Mouse (Mus musculus) neural tube, embryonic 13.5 days (tissue): ENCODE data around the gene Aoc1. TPM values are rescaled to one million over a fixed set of nuclear protein-coding genes. Genes with fewer than 3 reads are reported as not detected.

ENCODE experiments used
- ATAC-seq: fragments of 200-750 bp; cut with Nextera tagmentation; 2 replicates; pipeline ENCODE4 v1.8.0; 2017; ENCODE audit warnings: low read depth, mild to moderate bottlenecking, moderate TSS enrichment, moderate library complexity
- H3K27ac ChIP-seq: fragments of 300-500 bp; sonication (generic); replicated peaks from 2 replicates; pipeline ENCODE4 v1.5.1; 2015; ENCODE audit warnings: moderate library complexity, mild to moderate bottlenecking, inconsistent platforms
- H3K27me3 ChIP-seq: fragments of 300-500 bp; sonication (generic); 2 replicates; pipeline ENCODE4 v1.6.1; 2015; ENCODE audit warnings: mild to moderate bottlenecking, inconsistent platforms
- H3K36me3 ChIP-seq: fragments of 300-500 bp; sonication (generic); 2 replicates; pipeline ENCODE4 v1.6.1; 2015; ENCODE audit warnings: mild to moderate bottlenecking, inconsistent platforms
- H3K4me1 ChIP-seq: fragments of 300-500 bp; sonication (generic); replicated peaks from 2 replicates; pipeline ENCODE4 v1.6.1; 2015; ENCODE audit warnings: inconsistent platforms
- H3K4me2 ChIP-seq: fragments of 300-500 bp; sonication (generic); 2 replicates; pipeline ENCODE4 v1.6.1; 2015; ENCODE audit warnings: inconsistent platforms, mild to moderate bottlenecking, moderate library complexity
- H3K4me3 ChIP-seq: fragments of 300-500 bp; sonication (generic); 2 replicates; pipeline ENCODE4 v1.5.1; 2015; ENCODE audit warnings: mild to moderate bottlenecking, inconsistent platforms
- H3K9ac ChIP-seq: fragments of 300-500 bp; sonication (generic); 2 replicates; pipeline ENCODE4 v1.6.1; 2015; ENCODE audit warnings: moderate library complexity, mild to moderate bottlenecking, inconsistent platforms
- H3K9me3 ChIP-seq: fragments of 300-500 bp; sonication (generic); 2 replicates; pipeline ENCODE4 v1.6.1; 2016; ENCODE audit warnings: inconsistent platforms
- WGBS: fragments of 180-500 bp; shearing (Covaris S2); methylation state at CpG from one replicate; pipeline ENCODE4 v1.1.7; 2015; 5-methylcytosine and 5-hydroxymethylcytosine counted together
- polyA plus RNA-seq: library from polyadenylated mRNA; unstranded; fragments of >200 nt; fragmentation: Nextera tagmentation; extraction: Ambion mirVana; gene quantifications from 2 replicates; pipeline ENCODE4 v1.2.1, GENCODE M21; 2015

Gene Aoc1
- polyA plus RNA-seq, 1 experiment from 2014 or later, result not detected

- peak; percentile 41; the same call in 1 of the 2 replicates for ATAC-seq
- Histone ChIP-seq H3K27me3 (no peaks in the 10 kb centered on the region), H3K9me3 (no peaks in the 10 kb centered on the region), H3K9ac (peak within 1 kb of the TSS; percentile 65), H3K4me1 (peaks cover 42% of the 10 kb centered on the region), H3K4me2 (peak within 1 kb of the TSS; percentile 56), H3K4me3 (peak within 1 kb of the TSS; percentile 38), H3K36me3 (peaks cover 2% of the 10 kb centered on the region; the same call in 1 of the 2 replicates), H3K27ac (peak within 1 kb of the TSS; percentile 77)
- WGBS, result 35% methylated on average over 7 of the region's 7 CpGs
These were observed 32.2 kb upstream of the Aoc1 start, which contains the start of gene Tmem176a for GRCm38 (mm10) chr6:48840371-48840969. Tmem176a (plus strand) TSS chr6:48840919.

- peak within 1 kb of the TSS; percentile 65 for H3K9ac ChIP-seq
- WGBS, result 17% methylated on average over 6 of the region's 6 CpGs
- H3K9me3 ChIP-seq, result no peaks in the 10 kb centered on the region
- H3K27me3 ChIP-seq, result no peaks in the 10 kb centered on the region
- peaks cover 42% of the 10 kb centered on the region for H3K4me1 ChIP-seq
- no peaks in the 10 kb centered on the region for H3K36me3 ChIP-seq
- peak within 1 kb of the TSS; percentile 38 for H3K4me3 ChIP-seq
- peak within 1 kb of the TSS; percentile 56 for H3K4me2 ChIP-seq
- peak within 1 kb of the TSS; percentile 77 for H3K27ac ChIP-seq
- peak; percentile 93 for ATAC-seq
These were observed 31.6 kb upstream of the Aoc1 start, which contains the start of gene Tmem176b for GRCm38 (mm10) chr6:48840973-48841625. Tmem176b (minus strand) TSS chr6:48841496.

DNA sequence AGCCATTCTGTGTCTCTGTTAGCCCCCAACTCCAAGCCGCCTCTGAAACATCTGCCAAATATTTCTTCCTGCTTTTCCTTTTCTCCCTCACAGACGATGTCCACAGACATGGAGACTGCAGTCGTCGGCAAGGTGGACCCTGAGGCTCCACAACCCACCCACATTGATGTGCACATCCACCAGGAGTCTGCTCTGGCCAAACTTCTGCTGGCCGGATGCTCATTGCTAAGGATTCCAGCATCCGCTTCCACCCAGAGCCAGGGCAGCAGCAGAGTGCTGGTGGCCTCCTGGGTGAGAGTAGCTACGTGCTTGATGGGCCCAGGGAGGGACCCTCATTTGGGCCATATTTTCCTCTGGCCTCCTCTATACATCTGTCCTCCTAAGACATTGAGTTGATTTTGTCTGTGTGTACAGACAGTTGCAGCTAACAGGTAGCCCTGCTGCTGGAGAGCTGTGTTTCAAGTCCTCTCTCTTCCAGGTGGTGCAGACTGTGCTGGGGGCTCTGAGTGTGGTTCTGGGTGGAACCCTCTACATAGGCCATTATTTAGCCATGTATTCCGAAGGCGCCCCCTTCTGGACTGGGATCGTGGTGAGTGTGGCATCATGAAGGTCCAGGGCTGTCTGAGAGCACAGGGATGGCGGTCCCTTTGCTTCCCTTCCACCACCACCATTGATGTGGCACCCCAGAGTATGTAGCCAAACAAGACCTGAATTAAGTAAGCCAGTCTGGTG is 30.4 kb upstream of the Aoc1 start:
- Histone ChIP-seq H3K36me3 (no peaks in the 10 kb centered on the region), H3K9ac (0 out of 2 replicates have a peak overlapping the region, but pooled peaks have one; percentile 65), H3K27me3 (no peaks in the 10 kb centered on the region), H3K4me1 (peaks cover 42% of the 10 kb centered on the region), H3K4me2 (peak overlapping the region; percentile 56), H3K27ac (no peak overlapping the region), H3K4me3 (no peak overlapping the region), H3K9me3 (no peaks in the 10 kb centered on the region)
- 79% methylated on average over 11 of the region's 11 CpGs for WGBS
- ATAC-seq, result no peak

DNA sequence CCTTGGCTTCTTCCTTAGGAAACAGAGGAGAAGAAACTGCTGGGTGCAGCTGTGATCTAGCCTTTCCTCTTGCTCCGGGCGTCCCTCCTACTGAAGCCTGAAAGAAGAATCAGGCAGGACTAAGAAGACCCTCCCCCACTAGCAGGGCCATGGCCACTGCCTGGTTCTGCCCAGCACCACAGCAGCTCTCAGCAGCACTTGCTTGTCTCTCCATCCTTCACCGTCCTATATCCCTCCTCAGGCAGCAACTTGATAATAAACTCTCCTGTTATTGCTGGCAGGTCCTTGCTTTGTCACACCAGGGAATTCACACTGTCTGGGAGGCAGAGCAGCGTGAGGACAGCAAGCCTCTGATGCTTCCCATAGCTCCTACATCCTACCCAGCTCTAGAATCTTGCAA is 27.6 kb upstream of the Aoc1 start:
- no peak overlapping the region for H3K4me3 ChIP-seq
- H3K9ac ChIP-seq, result no peak overlapping the region
- no peak overlapping the region for H3K4me2 ChIP-seq
- 71% methylated on average over 4 of the region's 4 CpGs for WGBS
- H3K4me1 ChIP-seq, result peaks cover 22% of the 10 kb centered on the region
- no peak for ATAC-seq
- no peaks in the 10 kb centered on the region for H3K27me3 ChIP-seq
- H3K9me3 ChIP-seq, result no peaks in the 10 kb centered on the region
- H3K36me3 ChIP-seq, result no peaks in the 10 kb centered on the region
- no peak overlapping the region for H3K27ac ChIP-seq

- Histone ChIP-seq H3K27me3 (0 out of 2 replicates have a peak, but pooled peaks cover 2% of the 10 kb centered on the region), H3K9ac (peak overlapping the region; percentile 44), H3K36me3 (no peaks in the 10 kb centered on the region), H3K9me3 (no peaks in the 10 kb centered on the region), H3K4me3 (peak overlapping the region; percentile 33), H3K4me2 (peak overlapping the region; percentile 55), H3K4me1 (peaks cover 10% of the 10 kb centered on the region), H3K27ac (peak overlapping the region; percentile 38; the same call in 1 of the 2 replicates)
- ATAC-seq, result peak; percentile 19; the same call in 1 of the 2 replicates
- under 1% methylated on average over 29 of the region's 29 CpGs for WGBS
These were observed 20.7 kb upstream of the Aoc1 start for GRCm38 (mm10) chr6:48851820-48852491.

DNA sequence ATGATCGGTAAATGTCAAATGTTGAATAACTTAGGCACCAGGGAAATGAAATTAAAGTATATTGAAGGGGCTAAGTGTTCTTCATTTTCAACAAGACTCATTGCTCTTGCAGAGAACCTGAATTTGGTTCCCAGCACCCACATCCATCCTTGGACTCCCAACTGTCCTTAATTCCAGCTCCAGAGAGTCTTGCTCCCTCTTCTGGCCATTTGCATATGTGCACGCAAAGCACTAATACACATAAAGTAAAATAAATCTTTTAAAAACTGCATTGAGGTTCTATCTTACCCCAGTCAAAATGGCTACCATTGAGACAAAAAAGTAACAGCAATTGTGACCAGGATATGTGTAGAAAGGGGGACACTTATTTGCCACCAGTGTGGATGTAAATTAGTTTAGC is 18.5 kb upstream of the Aoc1 start:
- no peaks in the 10 kb centered on the region for H3K9me3 ChIP-seq
- WGBS, result 97% methylated on average over 2 of the region's 2 CpGs
- no peak overlapping the region for H3K4me3 ChIP-seq
- no peaks in the 10 kb centered on the region for H3K36me3 ChIP-seq
- H3K4me1 ChIP-seq, result peaks cover 10% of the 10 kb centered on the region
- ATAC-seq, result no peak
- no peak overlapping the region for H3K27ac ChIP-seq
- peaks cover 9% of the 10 kb centered on the region; the same call in 1 of the 2 replicates for H3K27me3 ChIP-seq
- H3K9ac ChIP-seq, result no peak overlapping the region
- no peak overlapping the region for H3K4me2 ChIP-seq

- Histone ChIP-seq H3K4me3 (no peak overlapping the region), H3K9me3 (no peaks in the 10 kb centered on the region), H3K36me3 (no peaks in the 10 kb centered on the region), H3K27me3 (peaks cover 18% of the 10 kb centered on the region), H3K9ac (no peak overlapping the region), H3K4me1 (peaks cover 6% of the 10 kb centered on the region; the same call in 1 of the 2 replicates), H3K27ac (no peak overlapping the region), H3K4me2 (no peak overlapping the region)
- WGBS, result 50% methylated on average over 8 of the region's 8 CpGs
- no peak for ATAC-seq
These were observed 14.9 kb upstream of the Aoc1 start for GRCm38 (mm10) chr6:48857613-48858302.

DNA sequence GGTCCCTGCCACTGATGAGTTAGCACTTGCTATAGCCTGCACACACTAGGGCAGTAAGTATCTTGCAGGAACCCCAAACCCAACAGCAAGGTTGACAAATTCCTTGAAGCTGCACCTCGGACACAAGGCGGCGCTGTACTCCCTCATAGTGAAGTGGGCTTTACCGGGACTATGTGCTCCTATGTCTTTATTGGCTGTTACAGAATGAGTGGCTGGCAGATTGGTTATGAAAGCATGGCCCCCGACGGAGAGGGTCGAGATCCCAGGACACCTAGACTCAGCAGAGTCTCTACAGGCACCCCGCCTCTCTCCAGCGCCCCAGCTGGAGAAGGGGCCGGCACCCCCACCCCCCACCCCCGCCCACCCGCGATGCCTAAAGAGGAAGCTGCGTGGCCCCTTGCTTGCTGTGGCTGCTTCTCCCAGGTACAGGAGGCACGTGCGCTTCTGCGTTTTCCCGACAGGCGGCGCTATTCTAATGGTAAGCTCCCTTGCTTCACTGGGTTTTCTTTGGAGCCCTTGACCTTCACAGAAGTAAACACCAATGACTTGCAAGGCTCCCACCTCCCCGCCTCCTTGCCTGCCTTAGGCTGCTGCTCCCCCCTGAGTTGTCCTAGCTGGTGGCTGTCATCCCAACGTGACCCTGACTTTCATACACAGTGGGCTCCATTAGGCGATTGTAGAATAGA is 12.4 kb upstream of the Aoc1 start:
- Histone ChIP-seq H3K27ac (no peak overlapping the region), H3K4me2 (peak overlapping the region; percentile 43), H3K27me3 (peaks cover 39% of the 10 kb centered on the region), H3K4me3 (peak overlapping the region; percentile 6; the same call in 1 of the 2 replicates), H3K9me3 (no peaks in the 10 kb centered on the region), H3K4me1 (peaks cover 6% of the 10 kb centered on the region; the same call in 1 of the 2 replicates), H3K36me3 (no peaks in the 10 kb centered on the region), H3K9ac (no peak overlapping the region)
- WGBS, result 16% methylated on average over 23 of the region's 23 CpGs
- ATAC-seq, result no peak

GRCm38 (mm10) chr6:48860851-48861250 is 11.8 kb upstream of the Aoc1 start:
- Histone ChIP-seq H3K27me3 (peaks cover 41% of the 10 kb centered on the region), H3K4me2 (no peak overlapping the region), H3K4me1 (peaks cover 6% of the 10 kb centered on the region; the same call in 1 of the 2 replicates), H3K9me3 (no peaks in the 10 kb centered on the region), H3K4me3 (no peak overlapping the region), H3K27ac (no peak overlapping the region), H3K36me3 (no peaks in the 10 kb centered on the region), H3K9ac (no peak overlapping the region)
- no peak for ATAC-seq
- WGBS, result 88% methylated on average over 1 of the region's 1 CpGs

GRCm38 (mm10) chr6:48861616-48862280 is 10.9 kb upstream of the Aoc1 start:
- peaks cover 6% of the 10 kb centered on the region; the same call in 1 of the 2 replicates for H3K4me1 ChIP-seq
- WGBS, result 74% methylated on average over 12 of the region's 12 CpGs
- ATAC-seq, result no peak

More at GRCm38 (mm10) chr6:48861616-48862280, 10.9 kb upstream of the Aoc1 start:
- no peaks in the 10 kb centered on the region for H3K36me3 ChIP-seq
- H3K4me2 ChIP-seq, result no peak overlapping the region
- no peaks in the 10 kb centered on the region for H3K9me3 ChIP-seq
- no peak overlapping the region for H3K4me3 ChIP-seq
- H3K9ac ChIP-seq, result no peak overlapping the region
- no peak overlapping the region for H3K27ac ChIP-seq
- H3K27me3 ChIP-seq, result peaks cover 39% of the 10 kb centered on the region
